Mouse (Mus musculus): ENCODE data around the gene Rhoc. TPM values are rescaled to one million over a fixed set of nuclear protein-coding genes. Genes with fewer than 3 reads are reported as not detected.
A peak's percentile ranks its signal among the peaks of the same experiment; 100 is the strongest.

Gene Rhoc
- polyA plus RNA-seq, 1 experiment from 2014 or later: 166 TPM

- Histone ChIP-seq H3K9me3 (ENCODE audit: control insufficient read depth, low read length) (no peaks in the 10 kb centered on the region), H3K4me3 (ENCODE audit: low read depth, low read length) (peak within 1 kb of the TSS; percentile 48), H3K4me2 (ENCODE audit: low read length) (peak within 1 kb of the TSS; percentile 97), H3K27ac (ENCODE audit: low read depth) (no peak within 1 kb of the TSS), H3K9ac (ENCODE audit: low read length) (peak within 1 kb of the TSS; percentile 32), H3K4me1 (replicated peaks; ENCODE audit: control insufficient read depth, insufficient read depth, low read length) (peaks cover 19% of the 10 kb centered on the region; the same call in 1 of the 2 replicates), H3K36me3 (ENCODE audit: control insufficient read depth, insufficient read depth, low read length) (no peaks in the 10 kb centered on the region), H3K27me3 (replicated peaks; ENCODE audit: control insufficient read depth, insufficient read depth, low read length) (peaks cover 79% of the 10 kb centered on the region)
- 1% methylated on average over 54 of the region's 56 CpGs for WGBS
- DNase-seq (ENCODE audit: low spot score) (peak; percentile 90), ATAC-seq (replicated peaks; ENCODE audit: low FRiP score, low TSS enrichment, low read depth) (peak; percentile 80)
Observed at GRCm38 (mm10) chr3:104780561-104781420, 7.4 kb upstream of the Rhoc start, which contains the start of gene Ppm1j. Ppm1j (plus strand) TSS chr3:104781056.

GRCm38 (mm10) chr3:104781471-104781903, 6.7 kb upstream of the Rhoc start, which contains the start of gene Fam19a3:
Fam19a3 (minus strand) TSS chr3:104781840.
- no peaks in the 10 kb centered on the region for H3K36me3 ChIP-seq (ENCODE audit: control insufficient read depth, insufficient read depth, low read length)
- under 1% methylated on average over 26 of the region's 26 CpGs for WGBS
- peak; percentile 71 for DNase-seq (ENCODE audit: low spot score)
- peak within 1 kb of the TSS; percentile 97 for H3K4me2 ChIP-seq (ENCODE audit: low read length)
- H3K4me3 ChIP-seq (ENCODE audit: low read depth, low read length): peak within 1 kb of the TSS; percentile 48
- peaks cover 72% of the 10 kb centered on the region for H3K27me3 ChIP-seq (replicated peaks; ENCODE audit: control insufficient read depth, insufficient read depth, low read length)
- peak within 1 kb of the TSS; percentile 32 for H3K9ac ChIP-seq (ENCODE audit: low read length)
- H3K9me3 ChIP-seq (ENCODE audit: control insufficient read depth, low read length): no peaks in the 10 kb centered on the region
- H3K4me1 ChIP-seq (replicated peaks; ENCODE audit: control insufficient read depth, insufficient read depth, low read length): peaks cover 19% of the 10 kb centered on the region; the same call in 1 of the 2 replicates
- H3K27ac ChIP-seq (ENCODE audit: low read depth): no peak within 1 kb of the TSS
- ATAC-seq (replicated peaks; ENCODE audit: low FRiP score, low TSS enrichment, low read depth): peak; percentile 16; the same call in 1 of the 2 replicates

- no peak overlapping the region for H3K9ac ChIP-seq (ENCODE audit: low read length)
- no peak; the same call in 1 of the 2 replicates for ATAC-seq (replicated peaks; ENCODE audit: low FRiP score, low TSS enrichment, low read depth)
- no peaks in the 10 kb centered on the region for H3K9me3 ChIP-seq (ENCODE audit: control insufficient read depth, low read length)
- peaks cover 19% of the 10 kb centered on the region; the same call in 1 of the 2 replicates for H3K4me1 ChIP-seq (replicated peaks; ENCODE audit: control insufficient read depth, insufficient read depth, low read length)
- WGBS: 22% methylated on average over 12 of the region's 12 CpGs
- H3K36me3 ChIP-seq (ENCODE audit: control insufficient read depth, insufficient read depth, low read length): no peaks in the 10 kb centered on the region
- H3K4me2 ChIP-seq (ENCODE audit: low read length): peak overlapping the region; percentile 97
- no peak overlapping the region; the same call in 1 of the 2 replicates for H3K4me3 ChIP-seq (ENCODE audit: low read depth, low read length)
- DNase-seq (ENCODE audit: low spot score): no peak
- H3K27ac ChIP-seq (ENCODE audit: low read depth): no peak overlapping the region
- H3K27me3 ChIP-seq (replicated peaks; ENCODE audit: control insufficient read depth, insufficient read depth, low read length): peaks cover 65% of the 10 kb centered on the region
Observed at GRCm38 (mm10) chr3:104782061-104782681, 6.0 kb upstream of the Rhoc start.

- DNase-seq (ENCODE audit: low spot score) (no peak), ATAC-seq (replicated peaks; ENCODE audit: low FRiP score, low TSS enrichment, low read depth) (no peak)
- no peak overlapping the region for H3K4me2 ChIP-seq (ENCODE audit: low read length)
- no peaks in the 10 kb centered on the region for H3K9me3 ChIP-seq (ENCODE audit: control insufficient read depth, low read length)
- WGBS: 38% methylated on average over 14 of the region's 14 CpGs
- no peak overlapping the region for H3K27ac ChIP-seq (ENCODE audit: low read depth)
- H3K36me3 ChIP-seq (ENCODE audit: control insufficient read depth, insufficient read depth, low read length): no peaks in the 10 kb centered on the region
- H3K4me3 ChIP-seq (ENCODE audit: low read depth, low read length): no peak overlapping the region
- H3K9ac ChIP-seq (ENCODE audit: low read length): no peak overlapping the region
- peaks cover 46% of the 10 kb centered on the region for H3K27me3 ChIP-seq (replicated peaks; ENCODE audit: control insufficient read depth, insufficient read depth, low read length)
- H3K4me1 ChIP-seq (replicated peaks; ENCODE audit: control insufficient read depth, insufficient read depth, low read length): peaks cover 19% of the 10 kb centered on the region; the same call in 1 of the 2 replicates
Observed at GRCm38 (mm10) chr3:104783971-104784500, 4.1 kb upstream of the Rhoc start.

- ATAC-seq (replicated peaks; ENCODE audit: low FRiP score, low TSS enrichment, low read depth): no peak
- Histone ChIP-seq H3K4me2 (ENCODE audit: low read length) (no peak overlapping the region), H3K27ac (ENCODE audit: low read depth) (no peak overlapping the region), H3K36me3 (ENCODE audit: control insufficient read depth, insufficient read depth, low read length) (no peaks in the 10 kb centered on the region), H3K27me3 (replicated peaks; ENCODE audit: control insufficient read depth, insufficient read depth, low read length) (peaks cover 36% of the 10 kb centered on the region), H3K4me3 (ENCODE audit: low read depth, low read length) (no peak overlapping the region), H3K9me3 (ENCODE audit: control insufficient read depth, low read length) (no peaks in the 10 kb centered on the region), H3K9ac (ENCODE audit: low read length) (no peak overlapping the region), H3K4me1 (replicated peaks; ENCODE audit: control insufficient read depth, insufficient read depth, low read length) (peaks cover 27% of the 10 kb centered on the region)
- WGBS: 82% methylated on average over 6 of the region's 6 CpGs
- DNase-seq (ENCODE audit: low spot score): no peak
Observed at GRCm38 (mm10) chr3:104785284-104785683, 2.9 kb upstream of the Rhoc start.

GRCm38 (mm10) chr3:104788561-104789311, 561 bp downstream of the Rhoc start:
- H3K36me3 ChIP-seq (ENCODE audit: control insufficient read depth, insufficient read depth, low read length): peaks cover 23% of the 10 kb centered on the region
- ATAC-seq (replicated peaks; ENCODE audit: low FRiP score, low TSS enrichment, low read depth): peak; percentile 90
- DNase-seq (ENCODE audit: low spot score): peak; percentile 91
- under 1% methylated on average over 46 of the region's 52 CpGs for WGBS
- H3K4me3 ChIP-seq (ENCODE audit: low read depth, low read length): peak overlapping the region; percentile 80
- peak overlapping the region; percentile 98 for H3K4me2 ChIP-seq (ENCODE audit: low read length)
- H3K4me1 ChIP-seq (replicated peaks; ENCODE audit: control insufficient read depth, insufficient read depth, low read length): peaks cover 40% of the 10 kb centered on the region
- H3K9me3 ChIP-seq (ENCODE audit: control insufficient read depth, low read length): no peaks in the 10 kb centered on the region
- peak overlapping the region; percentile 89 for H3K27ac ChIP-seq (ENCODE audit: low read depth)
- H3K9ac ChIP-seq (ENCODE audit: low read length): peak overlapping the region; percentile 78
- peaks cover 2% of the 10 kb centered on the region; the same call in 1 of the 2 replicates for H3K27me3 ChIP-seq (replicated peaks; ENCODE audit: control insufficient read depth, insufficient read depth, low read length)

GRCm38 (mm10) chr3:104789312-104789605, 1.1 kb downstream of the Rhoc start:
- Histone ChIP-seq H3K4me3 (ENCODE audit: low read depth, low read length) (peak overlapping the region; percentile 80), H3K9ac (ENCODE audit: low read length) (peak overlapping the region; percentile 78), H3K4me1 (replicated peaks; ENCODE audit: control insufficient read depth, insufficient read depth, low read length) (peaks cover 45% of the 10 kb centered on the region), H3K4me2 (ENCODE audit: low read length) (peak overlapping the region; percentile 98), H3K27me3 (replicated peaks; ENCODE audit: control insufficient read depth, insufficient read depth, low read length) (no peaks in the 10 kb centered on the region), H3K36me3 (ENCODE audit: control insufficient read depth, insufficient read depth, low read length) (peaks cover 28% of the 10 kb centered on the region), H3K9me3 (ENCODE audit: control insufficient read depth, low read length) (no peaks in the 10 kb centered on the region), H3K27ac (ENCODE audit: low read depth) (peak overlapping the region; percentile 89)
- DNase-seq (ENCODE audit: low spot score) (no peak), ATAC-seq (replicated peaks; ENCODE audit: low FRiP score, low TSS enrichment, low read depth) (peak; percentile 2; the same call in 1 of the 2 replicates)
- 1% methylated on average over 10 of the region's 10 CpGs for WGBS

GRCm38 (mm10) chr3:104789822-104790221, 1.6 kb downstream of the Rhoc start:
- Histone ChIP-seq H3K4me1 (replicated peaks; ENCODE audit: control insufficient read depth, insufficient read depth, low read length) (peaks cover 50% of the 10 kb centered on the region), H3K9me3 (ENCODE audit: control insufficient read depth, low read length) (no peaks in the 10 kb centered on the region), H3K27me3 (replicated peaks; ENCODE audit: control insufficient read depth, insufficient read depth, low read length) (no peaks in the 10 kb centered on the region), H3K9ac (ENCODE audit: low read length) (peak overlapping the region; percentile 78), H3K36me3 (ENCODE audit: control insufficient read depth, insufficient read depth, low read length) (peaks cover 28% of the 10 kb centered on the region), H3K4me3 (ENCODE audit: low read depth, low read length) (peak overlapping the region; percentile 80), H3K27ac (ENCODE audit: low read depth) (peak overlapping the region; percentile 89), H3K4me2 (ENCODE audit: low read length) (peak overlapping the region; percentile 98)
- DNase-seq (ENCODE audit: low spot score) (peak; percentile 68), ATAC-seq (replicated peaks; ENCODE audit: low FRiP score, low TSS enrichment, low read depth) (no peak)
- WGBS: 14% methylated on average over 13 of the region's 13 CpGs
